Mouse (Mus musculus): ENCODE measurements around the gene Cdk18. TPM values are rescaled to one million over a fixed set of nuclear protein-coding genes. Genes with fewer than 3 reads are reported as not detected.

Gene Cdk18
- polyA plus RNA-seq, 1 experiment, result 1.3 TPM

DNA sequence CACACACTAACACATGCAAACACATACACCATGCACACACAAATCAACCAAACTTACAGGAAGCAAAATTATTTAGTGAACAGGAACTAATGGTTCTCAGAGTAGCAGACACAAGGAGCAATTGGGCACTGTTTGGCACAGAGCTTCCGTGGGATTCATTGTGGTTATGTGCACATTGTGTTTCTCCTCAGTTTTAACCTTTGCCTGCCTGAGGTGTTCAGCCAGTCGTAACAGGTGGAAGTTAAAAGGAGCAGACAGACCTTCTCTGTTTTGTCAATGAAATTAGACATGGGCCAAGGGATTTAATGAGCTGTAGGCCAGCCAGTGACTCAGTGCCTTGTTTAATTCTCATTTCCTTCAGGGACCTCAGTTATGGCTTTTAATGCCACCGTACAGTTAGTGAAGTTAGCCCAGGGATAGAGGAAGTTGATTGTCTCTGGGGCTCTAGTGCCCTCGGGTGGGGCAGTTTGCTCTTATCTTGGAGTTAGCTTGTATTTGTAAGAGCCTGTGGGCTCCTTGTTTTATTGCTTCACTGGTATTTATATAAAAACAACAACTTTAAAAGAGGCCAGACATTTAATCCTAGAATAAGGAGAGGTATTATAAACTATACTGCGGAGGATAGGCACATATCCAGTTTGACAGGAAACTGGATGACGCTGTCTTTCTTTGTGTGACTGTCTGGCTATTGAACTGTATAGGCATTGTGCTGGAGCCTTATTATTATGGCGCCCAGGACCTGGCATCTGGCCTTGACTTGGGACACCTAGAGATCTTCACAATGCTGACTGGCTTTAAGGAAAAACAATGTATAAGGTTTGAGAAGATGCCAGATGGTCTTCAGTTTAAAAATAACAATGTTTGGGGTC is 54.1 kb downstream of the Cdk18 start:
- DNase-seq (ENCODE audit: low read depth), result no peak
- TF ChIP-seq POLR2A (IDR thresholded peaks at IDR 0.05; ENCODE audit: borderline replicate concordance, extremely low read depth, insufficient read depth, insufficient read length, poor library complexity, severe bottlenecking) (no peak), CTCF (IDR thresholded peaks at IDR 0.05; ENCODE audit: borderline replicate concordance, extremely low read depth, insufficient read depth, insufficient read length) (no peak)

DNA sequence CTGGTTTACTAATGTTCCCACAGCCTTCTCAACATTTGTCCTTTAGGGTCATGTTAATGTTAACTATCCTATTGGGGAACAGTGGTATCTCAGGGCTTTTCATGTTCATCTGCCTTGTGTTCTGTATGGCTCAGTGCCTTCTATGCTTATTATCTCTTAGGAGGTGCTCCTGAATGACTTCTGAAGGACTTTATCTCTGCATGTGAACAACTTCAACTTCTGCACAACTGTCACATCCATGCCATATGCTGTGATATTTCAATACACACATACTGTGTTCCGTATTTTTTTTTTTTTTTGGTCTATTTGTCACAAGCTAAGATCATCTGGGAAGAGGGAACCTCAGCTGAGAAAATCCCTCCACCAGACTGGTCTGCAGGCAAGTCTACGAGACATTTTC is 61.1 kb downstream of the Cdk18 start:
- no peak for TF ChIP-seq CTCF (IDR thresholded peaks at IDR 0.05; ENCODE audit: borderline replicate concordance, extremely low read depth, insufficient read depth, insufficient read length)
- DNase-seq (ENCODE audit: low read depth), result no peak

DNA sequence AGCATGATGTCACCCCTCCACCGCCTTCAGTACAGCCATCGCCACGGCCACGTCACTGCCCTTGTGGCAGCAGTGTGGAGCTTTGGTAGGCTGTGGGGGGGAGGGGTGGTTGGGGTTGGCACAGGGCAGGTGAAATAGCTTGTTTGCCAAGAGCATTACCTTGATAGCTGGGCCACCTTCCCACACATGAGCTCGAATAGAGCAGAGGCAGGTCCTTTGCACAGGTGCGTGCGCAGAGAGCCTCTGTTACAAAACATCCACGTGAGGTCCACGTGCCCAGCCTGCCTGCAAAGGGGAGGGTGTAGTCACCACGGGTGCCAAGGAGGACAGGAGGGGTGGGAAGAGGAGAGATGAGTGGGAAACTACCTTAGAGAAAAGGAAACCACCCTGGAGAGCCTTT is 63.9 kb downstream of the Cdk18 start:
- TF ChIP-seq CTCF (IDR thresholded peaks at IDR 0.05; ENCODE audit: borderline replicate concordance, extremely low read depth, insufficient read depth, insufficient read length) (no peak), POLR2A (IDR thresholded peaks at IDR 0.05; ENCODE audit: borderline replicate concordance, extremely low read depth, insufficient read depth, insufficient read length, poor library complexity, severe bottlenecking) (no peak)
- no peak for DNase-seq (ENCODE audit: low read depth)

DNA sequence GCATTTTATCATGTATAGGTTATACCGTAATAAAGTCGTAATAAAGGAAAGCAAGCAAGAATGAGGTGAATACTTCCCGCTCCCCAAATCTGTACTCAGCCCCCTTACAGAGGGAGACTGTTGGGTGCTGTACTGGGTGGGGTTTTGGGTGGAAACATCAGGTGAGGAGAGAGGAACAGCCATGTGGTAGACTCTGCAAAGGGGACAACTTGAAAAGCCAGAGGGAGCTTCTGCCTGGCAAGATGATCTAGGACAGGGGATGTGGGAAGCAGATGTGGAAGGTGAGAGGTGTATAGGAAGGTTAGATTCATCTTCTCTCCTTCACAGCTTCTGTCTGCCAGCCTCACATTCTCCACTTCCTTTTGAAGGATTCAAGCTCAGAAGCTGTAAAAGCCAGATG is 68.8 kb downstream of the Cdk18 start:
- no peak for TF ChIP-seq CTCF (IDR thresholded peaks at IDR 0.05; ENCODE audit: borderline replicate concordance, extremely low read depth, insufficient read depth, insufficient read length)
- TF ChIP-seq POLR2A (IDR thresholded peaks at IDR 0.05; ENCODE audit: borderline replicate concordance, extremely low read depth, insufficient read depth, insufficient read length, poor library complexity, severe bottlenecking), result no peak
- DNase-seq (ENCODE audit: low read depth), result no peak

DNA sequence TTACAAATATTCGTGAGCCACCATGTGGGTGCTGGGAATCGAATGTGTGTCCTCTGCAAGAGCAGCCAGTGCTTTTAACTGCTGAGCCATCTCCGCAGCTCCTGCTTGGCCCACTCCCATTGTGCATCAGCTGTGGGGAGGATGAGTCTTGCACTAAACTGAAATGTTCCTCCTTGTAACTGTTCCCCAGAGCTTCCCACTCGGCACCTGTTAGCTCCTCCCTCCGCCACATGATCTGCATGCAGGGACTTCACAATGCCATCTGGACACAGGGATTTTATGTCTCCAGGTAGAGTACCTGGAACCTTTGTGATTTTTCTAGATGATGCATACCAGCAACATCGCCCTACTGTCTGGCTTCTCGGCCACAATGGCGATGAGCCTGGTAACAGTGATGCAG is 70.0 kb downstream of the Cdk18 start:
- DNase-seq (ENCODE audit: low read depth), result no peak
- TF ChIP-seq CTCF (IDR thresholded peaks at IDR 0.05; ENCODE audit: borderline replicate concordance, extremely low read depth, insufficient read depth, insufficient read length), result no peak
- TF ChIP-seq POLR2A (IDR thresholded peaks at IDR 0.05; ENCODE audit: borderline replicate concordance, extremely low read depth, insufficient read depth, insufficient read length, poor library complexity, severe bottlenecking), result no peak

GRCm38 (mm10) chr1:132067261-132068255 is 71.9 kb downstream of the Cdk18 start, which contains the start of gene Mfsd4a:
Mfsd4a (minus strand) TSS chr1:132068062.
- TF ChIP-seq CTCF (IDR thresholded peaks at IDR 0.05; ENCODE audit: borderline replicate concordance, extremely low read depth, insufficient read depth, insufficient read length), result no peak
- TF ChIP-seq POLR2A (IDR thresholded peaks at IDR 0.05; ENCODE audit: borderline replicate concordance, extremely low read depth, insufficient read depth, insufficient read length, poor library complexity, severe bottlenecking), result no peak

DNA sequence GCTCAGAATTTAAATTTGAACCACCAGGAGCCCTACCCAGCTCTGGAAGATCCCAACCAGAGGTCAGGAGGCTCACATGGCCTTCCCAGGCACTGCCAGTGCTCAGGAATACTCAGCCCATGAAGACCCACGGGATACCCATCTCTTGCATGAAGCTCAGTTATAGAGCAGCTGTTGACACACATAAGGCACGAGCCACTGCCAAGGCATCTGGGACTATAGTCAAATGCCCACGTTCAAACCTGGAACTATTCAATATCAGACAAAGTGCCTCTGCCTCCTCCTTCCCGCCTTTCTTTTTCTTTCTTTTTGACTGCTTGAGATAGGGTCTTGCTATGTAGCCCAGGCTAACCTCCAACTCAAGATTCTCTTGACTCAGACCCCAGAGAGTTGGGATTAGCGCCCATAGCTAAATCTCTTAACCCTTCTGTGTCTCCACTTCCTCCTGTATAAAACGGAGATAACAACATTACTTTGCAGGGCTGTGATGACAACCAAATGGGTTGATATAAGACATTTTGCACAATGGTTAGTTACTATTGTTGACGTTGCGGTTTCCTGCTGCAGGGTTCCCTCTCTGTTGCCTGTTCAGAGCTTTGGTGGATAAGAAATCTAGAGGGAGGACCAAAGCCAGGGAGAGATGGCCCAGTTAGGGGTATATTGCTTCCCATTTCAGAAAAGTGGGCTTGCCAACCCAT is 73.9 kb downstream of the Cdk18 start:
- TF ChIP-seq CTCF (IDR thresholded peaks at IDR 0.05; ENCODE audit: borderline replicate concordance, extremely low read depth, insufficient read depth, insufficient read length) (no peak), POLR2A (IDR thresholded peaks at IDR 0.05; ENCODE audit: borderline replicate concordance, extremely low read depth, insufficient read depth, insufficient read length, poor library complexity, severe bottlenecking) (no peak)
- DNase-seq (ENCODE audit: low read depth), result peak; percentile 15

More at GRCm38 (mm10) chr1:132067261-132068255, 71.9 kb downstream of the Cdk18 start, which contains the start of gene Mfsd4a:
- peak; percentile 42 for DNase-seq (ENCODE audit: low read depth)

DNA sequence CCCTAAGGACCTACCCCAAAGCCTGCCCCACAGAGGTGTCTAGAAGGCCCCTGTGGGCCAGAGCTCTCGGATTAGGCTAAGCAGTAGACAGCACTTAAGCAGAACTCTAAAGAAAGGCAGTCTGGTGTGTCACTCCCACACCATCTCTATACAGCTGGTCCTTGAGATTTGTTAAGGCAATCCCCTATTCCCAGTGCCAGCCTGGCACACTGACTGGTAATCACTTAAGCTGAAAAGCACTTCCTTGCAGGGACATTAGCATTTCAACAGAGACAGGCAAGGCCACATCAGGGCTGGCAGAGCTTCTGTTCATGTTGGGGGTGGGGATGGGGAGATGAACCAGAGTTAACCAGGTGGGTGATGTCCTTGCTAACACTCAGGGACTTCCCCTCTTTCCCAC is 74.5 kb downstream of the Cdk18 start:
- peak; percentile 72 for DNase-seq (ENCODE audit: low read depth)
- no peak for TF ChIP-seq POLR2A (IDR thresholded peaks at IDR 0.05; ENCODE audit: borderline replicate concordance, extremely low read depth, insufficient read depth, insufficient read length, poor library complexity, severe bottlenecking)
- TF ChIP-seq CTCF (IDR thresholded peaks at IDR 0.05; ENCODE audit: borderline replicate concordance, extremely low read depth, insufficient read depth, insufficient read length), result no peak

GRCm38 (mm10) chr1:132063096-132063495 is 76.4 kb downstream of the Cdk18 start:
- no peak for TF ChIP-seq CTCF (IDR thresholded peaks at IDR 0.05; ENCODE audit: borderline replicate concordance, extremely low read depth, insufficient read depth, insufficient read length)
- no peak for TF ChIP-seq POLR2A (IDR thresholded peaks at IDR 0.05; ENCODE audit: borderline replicate concordance, extremely low read depth, insufficient read depth, insufficient read length, poor library complexity, severe bottlenecking)
- DNase-seq (ENCODE audit: low read depth), result no peak

Other genes with a start within 250 kb of the Cdk18 start
- gene Nucks1, start 229.2 kb downstream of the Cdk18 start, polyA plus RNA-seq (2012; rRNA removed), result 41.6 and 58.8 TPM in 2 replicates
- gene Slc45a3, start 176.7 kb downstream of the Cdk18 start, polyA plus RNA-seq (2012; rRNA removed), result 4.1 and 5.7 TPM in 2 replicates
- 12.7 and 16.6 TPM in 2 replicates for gene Elk4, start 132.1 kb downstream of the Cdk18 start, polyA plus RNA-seq (2012; rRNA removed)
- 2.0 and 2.2 TPM in 2 replicates for gene Mfsd4a, start 71.6 kb downstream of the Cdk18 start, polyA plus RNA-seq (2012; rRNA removed)
- gene Lemd1, start 51.7 kb upstream of the Cdk18 start, polyA plus RNA-seq (2012; rRNA removed), result 22.9 and 25.1 TPM in 2 replicates
- 21.7 and 23.3 TPM in 2 replicates for gene AC124108.1, start 51.8 kb upstream of the Cdk18 start, polyA plus RNA-seq (2012; rRNA removed)
- gene Gm10188, start 90.1 kb upstream of the Cdk18 start, polyA plus RNA-seq (2012; rRNA removed), result not detected in 2 replicates
- gene Klhdc8a, start 158.9 kb upstream of the Cdk18 start, polyA plus RNA-seq (2012; rRNA removed), result 5.7 and 8.1 TPM in 2 replicates
- 22.3 and 23.7 TPM in 2 replicates for gene Nuak2, start 176.4 kb upstream of the Cdk18 start, polyA plus RNA-seq (2012; rRNA removed)